Mouse (Mus musculus): Measurements from ENCODE around the gene B830017H08Rik. TPM values are rescaled to one million over a fixed set of nuclear protein-coding genes. Genes with fewer than 3 reads are reported as not detected.

B830017H08Rik gene
- polyA plus RNA-seq (2017; shearing (Covaris generic)), result under 1 TPM; 0.25 to 0.83 TPM

GRCm38 (mm10) chr16:17832821-17833220 is at the start of gene B830017H08Rik:
B830017H08Rik (plus strand) TSS chr16:17833121.

GRCm38 (mm10) chr16:17796971-17797811 is 35.7 kb upstream of the B830017H08Rik start, which contains the start of gene Scarf2:
Scarf2 (plus strand) TSS chr16:17797282.

GRCm38 (mm10) chr16:17838051-17838450 is 5.1 kb downstream of the B830017H08Rik start, which contains the start of gene Car15:
Car15 (minus strand) TSS chr16:17838364.

Other genes with a start within 250 kb of the B830017H08Rik start
- gene Slc7a4, start 249.9 kb upstream of the B830017H08Rik start, polyA plus RNA-seq (2017; shearing (Covaris generic)), result 1 to 10 TPM in 1 of 2 experiments, under 1 TPM in 1; 0.92 to 2.0 TPM
- gene Smpd4, start 213.8 kb upstream of the B830017H08Rik start, polyA plus RNA-seq (2017; shearing (Covaris generic)), result 10 to 100 TPM; 18.7 to 20.2 TPM
- gene Ccdc74a, start 186.7 kb upstream of the B830017H08Rik start, polyA plus RNA-seq (2017; shearing (Covaris generic)), result 1 to 10 TPM in 1 of 2 experiments, not detected in 1; 2.1 TPM
- gene Med15, start 100.2 kb upstream of the B830017H08Rik start, polyA plus RNA-seq (2017; shearing (Covaris generic)), result 100 to 1,000 TPM; 113 to 152 TPM
- 10 to 100 TPM; 17.2 to 17.9 TPM for gene Klhl22, start 73.5 kb upstream of the B830017H08Rik start, polyA plus RNA-seq (2017; shearing (Covaris generic))
- gene Scarf2, start 35.8 kb upstream of the B830017H08Rik start, polyA plus RNA-seq (2017; shearing (Covaris generic)), result not detected
- 1 to 10 TPM in 1 of 2 experiments, under 1 TPM in 1; 0.99 to 2.4 TPM for gene Car15, start 5.2 kb downstream of the B830017H08Rik start, polyA plus RNA-seq (2017; shearing (Covaris generic))
- gene Gm20518, start 58.5 kb downstream of the B830017H08Rik start, polyA plus RNA-seq (2017; shearing (Covaris generic)), result under 1 TPM; 0.14 to 0.22 TPM
- under 1 TPM; 0.11 to 0.43 TPM for gene Tssk1, start 61.1 kb downstream of the B830017H08Rik start, polyA plus RNA-seq (2017; shearing (Covaris generic))
- 10 to 100 TPM; 58.5 to 75.6 TPM for gene Dgcr2, start 65.4 kb downstream of the B830017H08Rik start, polyA plus RNA-seq (2017; shearing (Covaris generic))
- gene Tssk2, start 65.5 kb downstream of the B830017H08Rik start, polyA plus RNA-seq (2017; shearing (Covaris generic)), result 1 to 10 TPM in 1 of 2 experiments, not detected in 1; 2.0 TPM
- gene Ess2, start 78.2 kb downstream of the B830017H08Rik start, polyA plus RNA-seq (2017; shearing (Covaris generic)), result 10 to 100 TPM; 65.5 TPM
- not detected for gene Gsc2, start 81.9 kb downstream of the B830017H08Rik start, polyA plus RNA-seq (2017; shearing (Covaris generic))
- gene Slc25a1, start 95.1 kb downstream of the B830017H08Rik start, polyA plus RNA-seq (2017; shearing (Covaris generic)), result 10 to 100 TPM; 49.8 to 51.9 TPM
- not detected for gene Vpreb2, start 147.3 kb downstream of the B830017H08Rik start, polyA plus RNA-seq (2017; shearing (Covaris generic))
- 10 to 100 TPM; 30.2 to 32.6 TPM for gene Dgcr6, start 219.7 kb downstream of the B830017H08Rik start, polyA plus RNA-seq (2017; shearing (Covaris generic))